Mouse (Mus musculus) WW6 (cell line): ENCODE data around the gene Alox15.
"Not testable (repeated sequence)": the region's sequence is repeated elsewhere in the genome, so short reads cannot be mapped to it uniquely, and the experiment has no call there.

Source experiments
- DNase-seq: peaks from one replicate; pipeline ENCODE4 v3.0.0-alpha.2; 2013; ENCODE audit warnings: low read depth, low spot score

The Alox15 gene

GRCm38 (mm10) chr11:70351868-70352267 lies at the start of gene Alox15:
Gene Alox15, minus strand, starts transcription at chr11:70352031.
- no peak for DNase-seq

DNA sequence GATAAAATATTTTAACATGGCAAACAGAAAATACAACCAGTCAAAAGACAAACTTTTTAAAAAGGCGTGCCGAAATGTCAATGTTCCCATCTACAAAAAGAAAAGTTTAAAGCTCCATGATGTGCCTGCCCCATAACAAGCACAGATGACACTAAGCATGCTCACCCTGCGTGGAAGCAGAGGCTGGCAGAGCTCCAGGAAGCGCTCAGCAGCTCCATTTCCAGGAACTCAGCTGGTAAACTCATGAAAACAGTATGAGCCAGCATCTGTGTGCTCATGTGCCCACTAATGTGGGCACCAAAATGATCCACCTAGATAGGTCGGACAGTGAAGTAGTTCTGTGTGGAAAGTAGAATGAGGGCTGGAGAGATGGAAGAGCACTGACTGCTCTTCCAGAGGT lies 37.6 kb upstream of the Alox15 start:
- no peak for DNase-seq

- DNase-seq = no peak
These were observed 35.6 kb upstream of the Alox15 start for GRCm38 (mm10) chr11:70387436-70387835.

DNA sequence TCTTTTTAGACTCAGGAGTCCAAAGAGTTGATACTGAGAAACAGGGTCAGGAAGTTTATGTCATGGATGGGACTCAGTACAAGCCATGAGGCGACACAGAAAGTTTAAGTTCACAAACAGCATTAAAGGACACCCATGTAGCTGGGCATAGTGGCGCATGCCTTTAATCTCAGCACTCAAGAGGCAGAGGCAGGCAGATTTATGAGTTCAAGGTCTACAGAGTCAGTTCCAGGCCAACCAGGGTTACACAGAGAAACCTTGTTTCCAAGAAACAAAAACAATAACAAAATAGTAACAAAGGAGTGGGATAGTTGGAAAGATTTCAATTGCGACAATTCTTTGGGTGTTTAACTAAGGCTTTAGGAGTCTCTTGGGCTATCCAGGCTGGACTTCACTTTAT lies 32.3 kb upstream of the Alox15 start:
- no peak for DNase-seq

DNA sequence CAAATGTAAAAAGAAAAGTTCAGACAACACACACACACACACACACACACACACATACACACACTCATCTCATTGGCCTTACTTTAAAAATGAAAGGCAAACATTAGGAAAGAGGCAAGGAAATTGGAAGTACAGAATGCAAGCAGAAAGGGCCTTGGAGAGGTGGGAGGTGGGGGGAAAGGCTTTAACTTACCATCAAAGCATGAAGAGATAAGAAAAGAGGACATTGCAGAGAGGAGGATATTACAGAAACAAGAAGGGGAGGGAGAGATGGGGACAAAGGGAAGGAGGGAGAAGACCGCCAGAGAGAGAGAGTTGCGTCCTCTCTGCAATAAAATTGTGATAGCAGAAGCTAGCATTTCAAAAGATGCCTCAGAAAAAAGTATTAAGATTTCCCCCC lies 29.5 kb upstream of the Alox15 start:
- no peak for DNase-seq

DNA sequence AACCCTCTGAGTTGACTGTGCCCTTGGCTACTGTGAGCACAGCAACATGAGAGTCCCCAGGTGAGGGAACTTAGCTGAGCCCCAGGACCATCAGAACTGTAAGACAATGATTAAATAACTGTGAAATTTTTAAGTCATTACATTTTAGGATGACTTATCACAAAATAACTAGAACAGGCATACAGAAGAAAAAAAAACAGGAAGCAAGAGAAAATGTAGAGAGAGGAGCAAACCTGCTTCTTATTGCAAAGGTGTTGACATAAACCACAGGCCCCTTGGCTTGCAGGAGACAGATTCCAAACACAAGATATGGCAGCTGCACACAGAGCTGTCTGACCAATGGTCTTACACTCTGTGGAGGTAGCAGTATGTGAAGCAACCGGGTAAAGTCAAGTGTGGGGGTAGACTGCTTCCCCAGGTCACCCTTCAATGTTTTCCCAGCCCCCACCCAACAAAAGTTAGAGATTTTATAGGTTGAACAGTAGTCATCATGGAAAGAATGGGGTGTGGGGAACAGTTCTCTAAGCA lies 28.7 kb upstream of the Alox15 start:
- DNase-seq = no peak

DNA sequence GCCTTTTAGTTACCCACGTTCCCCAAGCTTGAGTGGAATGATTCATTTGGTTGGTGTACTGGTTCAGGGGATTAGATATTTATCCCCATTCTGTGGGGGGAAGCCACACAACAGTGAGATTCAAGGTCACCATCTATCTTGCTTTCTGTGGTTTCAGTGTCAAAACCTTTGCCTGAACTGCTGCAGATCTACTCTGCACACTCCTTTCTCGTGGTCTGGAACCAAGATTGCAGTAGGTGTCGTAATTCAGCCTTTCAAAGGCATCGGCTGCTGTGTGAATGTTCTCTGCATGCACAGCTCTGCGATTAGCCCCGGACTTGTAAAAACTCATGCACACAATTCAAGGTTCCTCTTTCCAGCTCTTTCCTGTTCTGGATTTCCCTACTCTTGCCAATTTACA lies 24.2 kb upstream of the Alox15 start:
- DNase-seq = no peak

DNA sequence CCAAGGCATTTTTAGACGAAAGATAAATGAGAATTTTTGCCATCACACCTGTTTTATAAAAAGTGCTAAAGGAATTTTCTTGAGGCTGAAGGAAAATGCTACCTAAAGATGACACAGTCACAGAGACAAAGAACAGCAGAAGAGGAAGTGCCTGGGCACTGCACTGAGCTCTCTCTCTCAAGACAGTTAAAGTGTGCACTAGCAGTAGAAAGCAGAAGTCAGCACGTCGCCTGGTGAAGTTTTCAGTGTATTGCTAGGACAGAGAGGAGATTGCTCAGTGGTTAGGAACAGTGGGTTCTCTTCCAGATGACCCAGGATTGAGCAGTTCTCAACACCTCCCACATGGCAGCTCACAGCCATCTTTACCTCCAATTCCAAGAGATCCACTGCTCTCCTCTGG lies 22.5 kb upstream of the Alox15 start:
- no peak for DNase-seq

DNA sequence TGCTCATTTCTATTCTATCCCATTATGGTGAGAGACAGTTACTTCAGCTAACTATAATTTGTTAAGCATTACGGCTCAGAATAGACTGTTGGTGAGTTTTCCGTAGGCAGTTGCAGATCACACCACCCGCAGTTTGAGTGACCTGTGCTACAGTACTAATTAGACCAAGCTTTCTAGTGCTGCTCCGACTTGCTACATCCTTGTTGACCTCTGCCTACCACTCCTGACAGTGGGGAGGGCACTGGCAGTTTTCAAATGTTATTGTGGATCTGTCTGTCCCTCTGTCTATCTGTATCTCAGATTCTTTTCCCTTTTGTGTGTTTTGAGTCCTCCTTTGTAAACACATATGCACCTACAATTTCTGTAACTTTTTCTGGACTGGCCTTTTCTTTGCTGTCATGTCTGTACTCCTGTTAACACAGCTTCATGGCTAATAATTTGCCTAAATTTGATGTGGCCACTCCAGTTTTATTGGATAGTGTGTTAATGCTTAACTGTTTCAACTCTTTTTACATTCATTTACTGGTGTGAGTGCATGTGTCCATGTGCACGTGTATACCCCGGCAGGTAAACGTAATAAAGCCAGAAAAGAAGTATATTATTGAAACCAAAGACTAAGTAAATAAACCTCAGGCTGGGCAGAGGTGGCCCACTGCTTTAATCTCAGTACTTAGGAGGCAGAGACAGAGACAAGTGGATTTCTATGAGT lies 21.2 kb upstream of the Alox15 start:
- no peak for DNase-seq

DNA sequence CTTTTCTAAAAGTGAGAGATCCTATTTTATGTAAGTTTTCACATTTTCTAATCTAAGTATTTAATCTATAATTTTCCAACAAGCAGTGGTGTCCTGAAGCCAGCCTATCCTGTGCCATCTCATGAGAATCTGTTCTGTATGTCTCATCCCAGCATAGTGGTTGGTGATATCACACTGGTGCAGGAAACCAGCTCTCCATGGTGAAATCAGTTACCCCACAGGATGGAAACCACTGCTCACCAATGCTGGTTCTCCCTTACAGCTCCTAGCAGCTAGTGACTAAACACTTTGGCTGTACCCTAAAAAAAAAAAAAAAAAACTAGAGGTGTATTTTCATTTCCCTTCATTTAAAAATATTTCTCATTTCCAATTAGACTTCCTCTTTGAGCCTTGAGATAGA lies 20.6 kb upstream of the Alox15 start:
- DNase-seq = no peak

GRCm38 (mm10) chr11:70368626-70369025 lies 16.8 kb upstream of the Alox15 start:
- not testable (repeated sequence) for DNase-seq

- DNase-seq = not testable (repeated sequence)
These were observed 15.9 kb upstream of the Alox15 start for GRCm38 (mm10) chr11:70367701-70368100.

GRCm38 (mm10) chr11:70348630-70349029 lies 3.2 kb downstream of the Alox15 start:
- DNase-seq = no peak

DNA sequence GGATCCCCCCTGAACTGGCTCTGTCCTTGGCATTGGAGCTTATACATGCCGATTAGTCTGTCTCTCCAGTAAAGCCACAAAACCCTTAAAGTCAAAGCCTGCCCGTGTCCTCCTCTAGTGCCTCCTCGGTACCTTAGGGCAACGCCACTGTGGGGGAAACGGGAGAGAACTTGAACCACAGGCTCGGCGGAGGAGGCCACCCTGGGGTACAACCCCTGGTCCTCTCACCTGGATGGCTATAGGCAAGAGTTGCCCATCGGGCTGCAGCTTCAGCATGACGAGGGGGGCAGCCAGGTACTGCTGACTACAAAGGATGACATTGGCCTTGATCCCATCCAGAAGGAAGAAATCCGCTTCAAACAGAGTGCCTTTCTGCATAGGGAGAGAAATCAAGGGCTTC lies 4.0 kb downstream of the Alox15 start:
- DNase-seq = no peak

- DNase-seq = no peak
These were observed 6.3 kb downstream of the Alox15 start for GRCm38 (mm10) chr11:70345546-70345945.

- no peak for DNase-seq
These were observed 6.8 kb downstream of the Alox15 start for GRCm38 (mm10) chr11:70345061-70345460.

DNA sequence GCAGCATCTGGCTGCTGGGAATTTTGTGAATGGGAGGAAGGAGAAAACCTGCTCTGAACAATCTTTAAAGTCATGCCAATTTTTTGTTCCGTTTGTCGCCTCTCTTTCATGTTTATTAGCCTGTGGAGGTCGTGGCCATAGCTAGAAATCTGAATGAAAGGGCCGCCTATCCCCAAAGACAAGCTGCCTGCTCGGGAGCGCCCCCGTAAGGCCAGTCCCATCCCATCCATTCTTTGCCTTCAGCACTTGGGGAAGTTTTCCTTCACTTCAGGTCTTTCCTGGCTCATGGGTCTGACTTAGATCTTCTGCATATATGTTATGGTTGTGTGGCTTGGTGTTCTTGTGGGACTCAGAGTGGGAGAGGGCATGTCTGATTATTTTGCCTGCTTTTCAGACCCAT lies 12.3 kb downstream of the Alox15 start:
- DNase-seq = no peak

GRCm38 (mm10) chr11:70334477-70334876 lies 17.4 kb downstream of the Alox15 start:
- no peak for DNase-seq

- DNase-seq = no peak
These were observed 27.1 kb downstream of the Alox15 start for GRCm38 (mm10) chr11:70324726-70325125.

GRCm38 (mm10) chr11:70322528-70322927 lies 29.3 kb downstream of the Alox15 start, which contains the start of gene Alox12e:
Gene Alox12e, minus strand, starts transcription at chr11:70322628.
- DNase-seq = no peak

- DNase-seq = peak; percentile 67
These were observed 30.2 kb downstream of the Alox15 start for GRCm38 (mm10) chr11:70321664-70322063.

DNA sequence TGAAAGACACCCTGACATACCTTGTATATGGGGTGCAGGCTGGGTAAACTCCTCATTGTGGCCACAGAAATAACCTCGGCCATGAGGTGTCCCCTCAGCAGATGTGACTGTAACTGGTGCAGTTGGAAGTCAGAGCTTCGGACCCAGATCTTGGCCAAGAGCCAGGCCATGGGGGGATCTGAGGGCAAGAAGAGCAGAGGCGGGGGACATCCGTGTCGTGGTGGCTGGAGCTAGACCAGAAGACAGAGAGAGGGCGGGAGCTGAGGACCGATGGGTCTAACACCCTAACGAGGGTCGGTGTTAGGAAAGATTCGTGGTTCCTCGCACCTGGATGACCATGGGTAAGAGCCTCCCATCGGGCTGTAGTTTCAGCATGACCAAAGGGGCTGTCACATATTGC lies 32.2 kb downstream of the Alox15 start:
- DNase-seq = no peak

- DNase-seq = no peak
These were observed 38.0 kb downstream of the Alox15 start for GRCm38 (mm10) chr11:70313833-70314232.

DNA sequence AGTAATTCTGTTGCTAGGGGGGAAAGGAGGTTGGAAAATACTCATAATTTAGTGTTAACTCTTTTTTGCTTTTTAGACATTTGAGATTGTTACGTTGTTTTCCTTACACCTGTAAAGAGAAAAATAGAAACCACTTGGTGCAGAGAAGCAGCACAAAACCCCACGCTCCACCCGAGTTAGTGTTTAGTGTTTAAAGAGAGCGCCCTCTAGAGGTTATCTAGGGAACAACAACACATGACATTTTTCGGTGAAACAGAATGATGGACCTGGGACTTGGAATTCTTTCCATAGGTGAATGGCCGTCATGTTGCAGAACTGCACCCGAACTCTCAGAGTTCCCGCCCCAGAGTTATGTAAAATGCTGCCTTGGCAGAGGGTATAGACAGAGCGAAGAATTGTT lies 42.5 kb downstream of the Alox15 start:
- no peak for DNase-seq
